Mouse (Mus musculus) heart, embryonic 16.5 days (tissue): ENCODE measurements around the gene Trem2. TPM values are rescaled to one million over a fixed set of nuclear protein-coding genes. Genes with fewer than 3 reads are reported as not detected.
"Not testable (repeated sequence)": the region's sequence is repeated elsewhere in the genome, so short reads cannot be mapped to it uniquely, and the experiment has no call there.

Source experiments
- ATAC-seq: fragments of 200-750 bp; cut with Nextera tagmentation; replicated peaks from 2 replicates; pipeline ENCODE4 v1.8.0; 2017; ENCODE audit warnings: moderate number of reproducible peaks; ENCODE audit not compliant: insufficient read depth, low FRiP score; ENCODE audit errors: extremely low read depth
- H3K27ac ChIP-seq: fragments of 300-500 bp; sonication (generic); 2 replicates; pipeline ENCODE4 v1.5.1; 2014; ENCODE audit warnings: mild to moderate bottlenecking, low read length, control low read depth, moderate library complexity
- H3K27me3 ChIP-seq: fragments of 300-500 bp; sonication (generic); 2 replicates; pipeline ENCODE4 v1.6.1; 2014; ENCODE audit warnings: low read length, mixed read lengths; ENCODE audit not compliant: control insufficient read depth, insufficient read depth
- H3K36me3 ChIP-seq: fragments of 300-500 bp; sonication (generic); 2 replicates; pipeline ENCODE4 v1.6.1; 2014; ENCODE audit not compliant: control insufficient read depth, insufficient read depth
- H3K4me1 ChIP-seq: fragments of 300-500 bp; sonication (generic); 2 replicates; pipeline ENCODE4 v1.6.1; 2014; ENCODE audit warnings: low read length, mixed read lengths; ENCODE audit not compliant: control insufficient read depth, insufficient read depth
- H3K4me2 ChIP-seq: fragments of 300-500 bp; sonication (generic); 2 replicates; pipeline ENCODE4 v1.6.1; 2014; ENCODE audit warnings: low read depth, mild to moderate bottlenecking, control low read depth, low read length
- H3K4me3 ChIP-seq: fragments of 300-500 bp; sonication (generic); 2 replicates; pipeline ENCODE4 v1.5.1; 2014; ENCODE audit warnings: mild to moderate bottlenecking, control low read depth, low read length
- H3K9ac ChIP-seq: fragments of 300-500 bp; sonication (generic); 2 replicates; pipeline ENCODE4 v1.6.1; 2014; ENCODE audit warnings: low read length, control low read depth
- H3K9me3 ChIP-seq: fragments of 300-500 bp; sonication (generic); replicated peaks from 2 replicates; pipeline ENCODE4 v1.6.1; 2016; ENCODE audit warnings: low read length; ENCODE audit not compliant: control insufficient read depth
- WGBS: fragments of 180-500 bp; shearing (Covaris S2); extraction: QIAGEN DNeasy Blood & Tissue Kit; methylation state at CpG from one replicate; pipeline ENCODE4 v1.1.7; 2014; 5-methylcytosine and 5-hydroxymethylcytosine counted together
- polyA plus RNA-seq: library from polyadenylated mRNA; unstranded; fragments of >200 nt; fragmentation: Nextera tagmentation; extraction: Ambion mirVana; gene quantifications from 2 replicates; pipeline ENCODE4 v1.2.1, GENCODE M21; 2015

The Trem2 gene
- polyA plus RNA-seq, 1 experiment from 2014 or later = 2.3 TPM

GRCm38 (mm10) chr17:48341947-48342346, 4.3 kb upstream of the Trem2 start:
- no peaks in the 10 kb centered on the region for H3K27me3 ChIP-seq
- H3K9ac ChIP-seq = no peak overlapping the region
- ATAC-seq = no peak
- no peaks in the 10 kb centered on the region for H3K4me1 ChIP-seq
- WGBS = 56% methylated on average over 3 of the region's 3 CpGs
- H3K4me3 ChIP-seq = no peak overlapping the region
- no peaks in the 10 kb centered on the region for H3K9me3 ChIP-seq
- no peaks in the 10 kb centered on the region for H3K36me3 ChIP-seq
- H3K27ac ChIP-seq = no peak overlapping the region
- no peak overlapping the region for H3K4me2 ChIP-seq

DNA sequence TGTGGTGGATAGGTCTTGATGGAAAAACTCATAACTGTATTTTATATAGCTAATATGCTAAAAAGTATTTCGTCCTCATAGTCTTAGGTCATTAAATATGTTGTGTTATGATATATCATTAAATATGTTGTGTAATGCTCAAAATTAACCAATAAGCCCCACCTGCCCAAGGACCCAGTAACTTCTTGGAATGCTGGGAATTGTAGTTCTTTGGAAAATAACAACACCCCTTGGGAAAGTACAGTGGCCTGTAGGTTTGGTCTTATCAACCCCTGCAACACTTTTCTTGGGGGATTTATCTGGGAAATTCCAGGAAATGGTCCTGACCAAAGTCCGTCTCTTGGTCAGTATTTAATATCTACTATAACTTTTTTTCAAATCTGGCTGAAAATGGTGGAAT, 3.1 kb upstream of the Trem2 start:
- no peaks in the 10 kb centered on the region for H3K9me3 ChIP-seq
- no peaks in the 10 kb centered on the region for H3K36me3 ChIP-seq
- no peaks in the 10 kb centered on the region for H3K4me1 ChIP-seq
- no peaks in the 10 kb centered on the region for H3K27me3 ChIP-seq
- H3K4me2 ChIP-seq = no peak overlapping the region
- H3K27ac ChIP-seq = no peak overlapping the region
- H3K4me3 ChIP-seq = no peak overlapping the region
- H3K9ac ChIP-seq = no peak overlapping the region
- 68% methylated on average over 2 of the region's 2 CpGs for WGBS
- no peak for ATAC-seq

DNA sequence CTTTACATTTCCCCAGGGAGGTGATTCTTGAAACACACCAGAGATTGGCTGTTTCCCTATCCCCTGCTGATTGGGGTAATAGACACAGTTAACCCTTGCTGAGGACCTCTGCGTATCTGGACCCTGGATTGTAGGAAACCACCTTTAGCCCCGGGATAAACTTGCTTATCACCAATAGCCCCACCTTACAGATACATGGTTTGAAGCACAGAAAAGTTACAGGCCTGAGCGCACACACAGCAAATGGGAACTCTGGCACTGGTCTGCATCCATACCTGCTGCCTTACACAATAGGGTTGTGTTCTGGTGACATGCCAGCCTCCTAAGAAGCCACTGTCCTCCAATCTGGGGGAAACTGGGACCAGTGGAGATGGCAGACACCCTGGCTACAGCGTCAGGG, 377 bp upstream of the Trem2 start:
- Histone ChIP-seq H3K9me3 (no peaks in the 10 kb centered on the region), H3K4me3 (no peak overlapping the region), H3K9ac (no peak overlapping the region), H3K4me2 (no peak overlapping the region), H3K27me3 (no peaks in the 10 kb centered on the region), H3K4me1 (no peaks in the 10 kb centered on the region), H3K36me3 (no peaks in the 10 kb centered on the region), H3K27ac (no peak overlapping the region)
- WGBS = 74% methylated on average over 4 of the region's 4 CpGs
- no peak for ATAC-seq

DNA sequence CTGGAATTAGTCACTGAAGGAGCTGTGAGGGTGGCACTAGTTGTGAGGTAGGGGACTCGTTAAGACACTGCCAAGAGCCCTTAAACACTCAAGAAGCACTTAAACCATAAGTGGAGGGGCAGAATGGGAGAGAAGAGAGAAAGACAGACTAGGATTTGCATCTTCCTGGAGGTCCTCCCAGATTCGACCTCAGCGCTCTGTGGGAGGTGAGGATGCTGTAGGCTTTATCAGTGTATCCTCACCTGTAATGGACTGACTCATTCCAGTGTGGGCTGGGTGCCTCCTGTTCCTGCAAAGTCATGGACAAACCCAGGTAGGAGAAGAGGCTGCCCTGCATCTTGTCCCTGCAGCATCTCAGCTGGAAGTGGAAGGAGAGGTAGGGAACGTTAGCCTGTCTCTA, 633 bp downstream of the Trem2 start:
- H3K4me1 ChIP-seq = no peaks in the 10 kb centered on the region
- no peaks in the 10 kb centered on the region for H3K27me3 ChIP-seq
- H3K9me3 ChIP-seq = no peaks in the 10 kb centered on the region
- 61% methylated on average over 4 of the region's 4 CpGs for WGBS
- ATAC-seq = no peak
- H3K4me2 ChIP-seq = no peak overlapping the region
- no peak overlapping the region for H3K4me3 ChIP-seq
- H3K27ac ChIP-seq = no peak overlapping the region
- H3K9ac ChIP-seq = no peak overlapping the region
- H3K36me3 ChIP-seq = no peaks in the 10 kb centered on the region

- Histone ChIP-seq H3K4me1 (no peaks in the 10 kb centered on the region), H3K9me3 (no peaks in the 10 kb centered on the region), H3K4me2 (no peak overlapping the region), H3K36me3 (no peaks in the 10 kb centered on the region), H3K4me3 (no peak overlapping the region), H3K9ac (no peak overlapping the region), H3K27me3 (no peaks in the 10 kb centered on the region), H3K27ac (no peak overlapping the region)
- no peak for ATAC-seq
- WGBS = 79% methylated on average over 2 of the region's 2 CpGs
Measured at GRCm38 (mm10) chr17:48347287-48347686, 1.1 kb downstream of the Trem2 start.

GRCm38 (mm10) chr17:48350681-48351193, 4.5 kb downstream of the Trem2 start:
- WGBS = 70% methylated on average over 5 of the region's 5 CpGs
- Histone ChIP-seq H3K27me3 (no peaks in the 10 kb centered on the region), H3K9me3 (no peaks in the 10 kb centered on the region), H3K27ac (no peak overlapping the region), H3K9ac (no peak overlapping the region), H3K4me3 (no peak overlapping the region), H3K4me1 (no peaks in the 10 kb centered on the region), H3K4me2 (no peak overlapping the region), H3K36me3 (no peaks in the 10 kb centered on the region)
- ATAC-seq = no peak

DNA sequence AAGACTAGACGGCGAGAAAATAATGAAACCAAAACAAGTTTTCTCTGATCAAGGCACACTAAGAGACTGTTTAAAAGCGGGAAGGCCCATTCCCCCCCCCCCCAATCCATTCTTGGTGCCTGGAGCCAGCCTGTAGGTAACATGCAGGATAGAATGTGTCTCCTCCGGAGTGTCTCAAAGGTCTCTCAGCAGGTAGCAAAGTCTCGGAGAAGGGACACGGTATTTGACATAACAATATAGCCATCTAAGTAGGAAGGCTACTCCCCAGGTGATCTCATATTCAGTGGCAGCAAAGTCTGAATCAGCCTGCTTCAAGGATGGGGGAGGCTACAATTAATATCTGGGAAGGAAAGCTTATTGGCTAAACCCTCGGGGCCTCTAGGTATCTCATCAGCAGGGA, 6.8 kb downstream of the Trem2 start:
- not testable (repeated sequence) for H3K9ac ChIP-seq, ATAC-seq, H3K4me1 ChIP-seq, H3K36me3 ChIP-seq, H3K27me3 ChIP-seq, H3K4me3 ChIP-seq, H3K4me2 ChIP-seq, H3K27ac ChIP-seq, H3K9me3 ChIP-seq
- 79% methylated on average over 7 of the region's 7 CpGs for WGBS

DNA sequence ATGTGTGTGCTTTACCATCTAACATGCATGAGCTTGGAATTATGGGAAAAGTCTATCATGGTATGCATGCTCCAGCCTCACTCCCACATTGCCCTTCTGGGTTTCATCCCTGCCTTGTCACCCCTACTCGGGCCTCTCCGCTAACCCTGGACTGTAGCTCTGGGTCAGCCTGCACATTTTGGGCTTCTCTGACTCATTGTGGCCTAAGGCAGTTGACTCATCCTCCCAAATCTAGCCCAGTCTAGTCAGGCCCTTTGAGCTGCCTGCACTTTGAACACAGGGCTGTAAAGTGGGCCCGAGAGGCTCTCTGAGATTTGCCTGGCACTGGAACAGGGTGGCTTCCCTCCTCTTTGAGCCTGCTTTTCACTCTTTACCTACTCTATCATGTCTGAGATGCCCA, 9.6 kb downstream of the Trem2 start:
- Histone ChIP-seq H3K9ac (no peak overlapping the region), H3K4me1 (no peaks in the 10 kb centered on the region), H3K36me3 (no peaks in the 10 kb centered on the region), H3K27ac (no peak overlapping the region), H3K4me3 (no peak overlapping the region), H3K9me3 (no peaks in the 10 kb centered on the region; the same call in 1 of the 2 replicates), H3K4me2 (no peak overlapping the region), H3K27me3 (no peaks in the 10 kb centered on the region)
- 81% methylated on average over 3 of the region's 3 CpGs for WGBS
- no peak for ATAC-seq

- Histone ChIP-seq H3K4me3 (no peak overlapping the region), H3K4me2 (no peak overlapping the region), H3K9ac (no peak overlapping the region), H3K9me3 (no peaks in the 10 kb centered on the region; the same call in 1 of the 2 replicates), H3K27ac (no peak overlapping the region), H3K27me3 (no peaks in the 10 kb centered on the region), H3K36me3 (no peaks in the 10 kb centered on the region), H3K4me1 (peaks cover 7% of the 10 kb centered on the region)
- 47% methylated on average over 2 of the region's 2 CpGs for WGBS
- ATAC-seq = no peak
Measured at GRCm38 (mm10) chr17:48357892-48358291, 11.7 kb downstream of the Trem2 start.

DNA sequence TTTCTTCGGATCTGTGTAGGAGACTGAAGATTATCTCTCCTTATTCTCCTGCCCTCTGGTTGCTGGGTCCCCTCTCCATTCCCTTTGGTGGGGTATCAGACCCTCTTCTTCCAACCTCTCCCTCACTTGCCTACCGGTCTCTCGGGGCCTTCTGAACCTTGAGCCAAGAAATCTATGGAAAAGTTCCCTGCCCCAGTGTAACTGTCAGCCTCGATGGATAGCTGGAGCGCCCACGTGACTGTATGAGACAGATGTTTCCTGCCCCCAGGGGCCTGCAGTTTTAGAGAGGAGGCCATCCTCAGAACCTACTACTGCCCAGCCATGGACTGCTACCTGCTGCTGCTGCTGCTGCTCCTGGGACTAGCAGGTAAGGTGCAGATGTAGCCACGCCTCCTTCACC, 13.4 kb downstream of the Trem2 start, which contains the start of gene Treml1:
Treml1 (plus strand) TSS at position 301 of the 400 bp plus-strand sequence.
- Histone ChIP-seq H3K27ac (no peak within 1 kb of the TSS), H3K36me3 (no peaks in the 10 kb centered on the region), H3K4me2 (no peak within 1 kb of the TSS), H3K4me3 (no peak within 1 kb of the TSS), H3K4me1 (peaks cover 19% of the 10 kb centered on the region), H3K9ac (no peak within 1 kb of the TSS), H3K9me3 (no peaks in the 10 kb centered on the region; the same call in 1 of the 2 replicates), H3K27me3 (no peaks in the 10 kb centered on the region)
- ATAC-seq = no peak
- 71% methylated on average over 7 of the region's 7 CpGs for WGBS
